ENCODE assay signal across 23 mouse cellular contexts in genomic region chr17:13777676-13778075, GRCm38 (mm10). TPM values are rescaled to one million over a fixed set of nuclear protein-coding genes. Genes with fewer than 3 reads are reported as not detected.
DNase-seq lines count a peak whose midpoint lies in the region; ATAC-seq and TF ChIP-seq lines count a peak whose summit lies in the region.
"Had no signal": no experiment of that assay in that cellular context is flagged by ENCODE, and none has a peak within 500 bp of the region (broad histone marks: within the 10 kb centered on the region; RNA-seq: fewer than 3 reads in every experiment).

No protein-coding gene starts in this region.

- WGBS in liver, adult 2 months = 4% methylated on average over 2 of the region's 2 CpGs
- WGBS in liver, embryonic 12.5 days (ENCODE audit: insufficient replicate concordance) = 46% methylated on average over 2 of the region's 2 CpGs

- no peak overlapping the region for H3K4me3 ChIP-seq in liver, adult 2 months (ENCODE audit: insufficient read depth, low read depth, low read length)
- no peak overlapping the region for H3K4me3 ChIP-seq in liver, embryonic 12.5 days
- H3K4me3 ChIP-seq: embryonic facial prominence, embryonic 10.5 days; embryonic facial prominence, embryonic 12.5 days; forebrain, embryonic 13.5 days; forebrain, embryonic 15.5 days had no signal

- H3K27ac ChIP-seq in liver, adult 2 months (replicated peaks; ENCODE audit: insufficient read depth, low read depth, low read length) = 0 out of 2 replicates have a peak overlapping the region, but pooled peaks have one; percentile 43
- H3K27ac ChIP-seq in liver, embryonic 12.5 days = no peak overlapping the region
- H3K27ac ChIP-seq: embryonic facial prominence, embryonic 10.5 days; embryonic facial prominence, embryonic 12.5 days; forebrain, embryonic 13.5 days; forebrain, embryonic 15.5 days had no signal

- no peak for TF ChIP-seq CTCF in liver, adult 2 months (IDR thresholded peaks at IDR 0.05; ENCODE audit: low read depth, low read length)

- TF ChIP-seq POLR2A in liver, adult 2 months (IDR thresholded peaks at IDR 0.05; ENCODE audit: extremely low read depth, insufficient read depth, low read length) = no peak

- peaks cover 11% of the 10 kb centered on the region for H3K4me1 ChIP-seq in liver, adult 2 months (ENCODE audit: control insufficient read depth, insufficient read depth, low read length)
- H3K4me1 ChIP-seq in liver, embryonic 12.5 days = no peaks in the 10 kb centered on the region
- H3K4me1 ChIP-seq: embryonic facial prominence, embryonic 10.5 days; embryonic facial prominence, embryonic 12.5 days had no signal

- no peaks in the 10 kb centered on the region for H3K27me3 ChIP-seq in liver, adult 2 months (ENCODE audit: control insufficient read depth, insufficient read depth, low read length)
- H3K27me3 ChIP-seq in liver, embryonic 12.5 days (replicated peaks) = no peaks in the 10 kb centered on the region
- H3K27me3 ChIP-seq: CH12.LX; embryonic facial prominence, embryonic 12.5 days; forebrain, embryonic 13.5 days; forebrain, embryonic 15.5 days; Patski had no signal

- no peaks in the 10 kb centered on the region for H3K36me3 ChIP-seq in liver, adult 2 months (ENCODE audit: control insufficient read depth, insufficient read depth, low read length)
- no peaks in the 10 kb centered on the region for H3K36me3 ChIP-seq in liver, embryonic 12.5 days
- H3K36me3 ChIP-seq: embryonic facial prominence, embryonic 10.5 days; embryonic facial prominence, embryonic 12.5 days; forebrain, embryonic 15.5 days; G1E had no signal

- H3K9ac ChIP-seq in liver, adult 2 months (ENCODE audit: low read depth, low read length) = no peak overlapping the region
- H3K9ac ChIP-seq in liver, embryonic 12.5 days = no peak overlapping the region
- H3K9ac ChIP-seq: embryonic facial prominence, embryonic 12.5 days; forebrain, embryonic 13.5 days; forebrain, embryonic 15.5 days; forebrain, postnatal 0 days had no signal

- ATAC-seq in liver, embryonic 12.5 days = no peak
- ATAC-seq: activated CD4-positive, CD25-positive, alpha-beta regulatory T cell, adult 4 months; CD4-positive, CD25-positive, alpha-beta regulatory T cell, adult 4 months; forebrain, embryonic 13.5 days; forebrain, embryonic 15.5 days; forebrain, postnatal 0 days; Patski had no signal

- no peak overlapping the region for H3K4me2 ChIP-seq in liver, embryonic 12.5 days
- H3K4me2 ChIP-seq: embryonic facial prominence, embryonic 12.5 days; forebrain, embryonic 13.5 days; forebrain, embryonic 15.5 days had no signal

- H3K9me3 ChIP-seq in liver, embryonic 12.5 days (replicated peaks) = no peaks in the 10 kb centered on the region
- H3K9me3 ChIP-seq: embryonic facial prominence, embryonic 10.5 days; embryonic facial prominence, embryonic 12.5 days; forebrain, embryonic 13.5 days; forebrain, embryonic 15.5 days had no signal

- DNase-seq in adrenal gland, adult (ENCODE audit: inconsistent age in 2 of 2, low spot score in 1 of 2) = peak; percentile 35 to 74
- DNase-seq in adrenal gland, adult 8-10 months = no peak
- peak; percentile 9 for DNase-seq in adrenal gland, postnatal 14 days
- DNase-seq in adrenal gland, postnatal 25 days = no peak
- DNase-seq in liver, adult 2 months (ENCODE audit: extremely low read depth, low read depth, low spot score) = peak; percentile 66
- peak; percentile 46 for DNase-seq in ovary, adult 18-20 months (ENCODE audit: low spot score)
- DNase-seq in ovary, postnatal 10 days (ENCODE audit: low spot score) = no peak
- DNase-seq: B cell, adult 2 months; cerebellum, adult 11-12 months; cerebellum, adult 2 months; cerebellum, adult 9-10 months; cerebellum, postnatal 25 days; forebrain, postnatal 0 days had no signal

- peaks cover 20% of the 10 kb centered on the region for H3K79me2 ChIP-seq in liver, adult 2 months (ENCODE audit: control insufficient read depth, insufficient read depth, low read length)

RNA-seq across cellular contexts. Expression of gene Tcte2, which starts 16.1 kb away (rescaled TPM):
- total RNA-seq in adrenal gland, adult 8-10 months (2022) = 10 to 100 TPM in 2 of 4 experiments, 1 to 10 TPM in 2; 4.6 to 10.7 (median 7.6) TPM
- total RNA-seq in adrenal gland, postnatal 14 days (2021) = 2.5 and 3.3 TPM in 2 replicates
- total RNA-seq in adrenal gland, postnatal 25 days (2021) = 5.3 and 6.0 TPM in 2 replicates
- total RNA-seq in liver, adult 2 months (2014; rRNA removed) = 1.5 and 1.7 TPM in 2 replicates
- 0.94 and 1.1 TPM in 2 replicates for polyA plus RNA-seq in liver, adult 2 months (2012; rRNA removed)
- 0.33 and 0.49 TPM in 2 replicates for polyA plus RNA-seq in liver, embryonic 12.5 days (2016; fragmentation: Nextera tagmentation; extraction: Ambion mirVana)
- polyA plus RNA-seq: activated CD4-positive, CD25-positive, alpha-beta regulatory T cell, adult 4 months; CD4-positive, CD25-positive, alpha-beta regulatory T cell, adult 4 months; G1E had no signal

RNA-seq across cellular contexts. Expression of gene Afdn, which starts 17.3 kb away (rescaled TPM):
- 100 to 1,000 TPM in 1 of 4 experiments, 10 to 100 TPM in 3; 67.5 to 117 (median 80.3) TPM for total RNA-seq in adrenal gland, adult 8-10 months (2022)
- total RNA-seq in adrenal gland, postnatal 14 days (2021) = 121 and 133 TPM in 2 replicates
- total RNA-seq in adrenal gland, postnatal 25 days (2021) = 81.1 and 93.8 TPM in 2 replicates
- total RNA-seq in liver, adult 2 months (2014; rRNA removed) = 40.9 and 41.3 TPM in 2 replicates
- 13.4 and 15.9 TPM in 2 replicates for polyA plus RNA-seq in liver, adult 2 months (2012; rRNA removed)
- polyA plus RNA-seq in liver, embryonic 12.5 days (2016; fragmentation: Nextera tagmentation; extraction: Ambion mirVana) = 19.4 and 21.3 TPM in 2 replicates

Comparison
In these comparisons a context has a peak if more than half of its experiments do, and no peak if none do; other contexts are left out.
1. DNase-seq: peak in adrenal gland, adult (2 of 2), adrenal gland, postnatal 14 days (single experiment), liver, adult 2 months (single experiment) and ovary, adult 18-20 months (single experiment); none in adrenal gland, adult 8-10 months (single experiment), adrenal gland, postnatal 25 days (single experiment) and ovary, postnatal 10 days (single experiment).